Mouse (Mus musculus) kidney, postnatal 25 days (tissue): ENCODE results near the gene Aplnr.

Experiments
- DNase-seq, 2 experiments: peaks; one replicate each; pipeline ENCODE4 v3.0.0; 2021; ENCODE audit warnings: mixed read lengths in 2 of 2

The Aplnr gene

GRCm38 (mm10) chr2:85137601-85138140 lies 1.6 kb downstream of the Aplnr start:
- DNase-seq: no peak

- DNase-seq: no peak
These were observed 2.1 kb downstream of the Aplnr start for GRCm38 (mm10) chr2:85138143-85138542.

- peak in 1 of 2 experiments; percentile 54 for DNase-seq
These were observed 3.4 kb downstream of the Aplnr start for GRCm38 (mm10) chr2:85139393-85139792.

GRCm38 (mm10) chr2:85139846-85140245 lies 3.8 kb downstream of the Aplnr start:
- no peak for DNase-seq

GRCm38 (mm10) chr2:85140833-85141232 lies 4.8 kb downstream of the Aplnr start:
- DNase-seq: no peak

DNA sequence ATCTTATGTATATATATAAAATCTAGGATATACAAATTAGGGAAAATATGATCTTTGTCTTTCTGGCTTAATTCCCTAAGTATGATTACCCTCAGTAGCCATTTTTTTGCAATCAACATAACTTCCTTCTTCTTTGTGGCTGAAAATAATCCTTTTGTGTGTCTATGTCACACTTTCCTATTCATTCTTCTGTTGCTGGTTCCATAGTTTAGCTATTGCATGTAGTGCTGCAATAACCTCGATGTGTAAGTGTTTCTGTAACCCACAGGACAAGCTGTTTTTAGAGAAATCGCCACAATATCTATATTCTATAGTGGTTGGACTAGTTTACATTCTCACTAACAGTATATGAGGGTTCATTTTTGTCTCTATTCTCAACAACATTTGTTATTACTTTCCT lies 8.9 kb downstream of the Aplnr start:
- no peak for DNase-seq

DNA sequence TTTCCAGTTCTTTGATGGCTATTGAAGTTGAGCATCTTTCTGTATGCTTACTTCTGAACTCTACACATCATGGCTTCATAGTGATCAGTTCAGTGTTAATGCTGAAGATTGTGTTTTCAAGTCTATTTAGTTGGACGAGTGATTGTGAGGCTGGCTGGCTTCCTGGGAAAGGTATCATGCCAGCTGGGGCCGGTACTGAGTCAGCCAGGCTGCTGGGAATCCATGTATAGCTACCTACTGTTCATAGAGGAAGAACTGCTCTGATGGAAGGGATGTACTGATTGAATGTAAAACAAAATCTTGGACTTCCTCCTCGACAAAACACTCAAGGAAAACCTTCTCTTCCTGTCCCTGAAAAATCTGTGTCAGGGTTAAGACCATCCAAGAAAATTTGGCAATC lies 9.3 kb downstream of the Aplnr start:
- DNase-seq: no peak

- no peak for DNase-seq
These were observed 11.5 kb downstream of the Aplnr start for GRCm38 (mm10) chr2:85147481-85147880.

DNA sequence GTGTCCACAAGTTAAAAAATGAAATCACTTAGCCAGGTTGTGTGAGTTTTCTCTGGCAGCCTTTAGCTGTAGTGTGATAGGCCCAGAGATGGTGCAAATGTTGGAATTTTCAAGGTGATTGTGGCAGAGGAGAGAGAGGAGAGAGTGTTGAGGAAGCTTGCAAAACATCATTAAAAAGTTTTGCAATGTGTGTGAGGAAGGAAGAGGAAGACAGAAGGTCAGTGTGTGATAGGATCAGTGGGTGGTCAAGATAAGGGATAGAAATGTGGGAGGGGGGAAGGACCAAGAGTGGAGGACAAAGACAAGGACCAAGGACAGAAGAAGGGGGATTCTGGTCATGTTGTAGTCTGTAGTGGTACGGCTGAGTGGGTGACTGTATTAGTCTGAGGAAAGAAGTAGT lies 14.3 kb downstream of the Aplnr start:
- DNase-seq: no peak

GRCm38 (mm10) chr2:85151233-85151632 lies 15.2 kb downstream of the Aplnr start:
- no peak for DNase-seq

- DNase-seq: peak; percentile 65 to 68
These were observed 19.3 kb downstream of the Aplnr start for GRCm38 (mm10) chr2:85155334-85155733.

DNA sequence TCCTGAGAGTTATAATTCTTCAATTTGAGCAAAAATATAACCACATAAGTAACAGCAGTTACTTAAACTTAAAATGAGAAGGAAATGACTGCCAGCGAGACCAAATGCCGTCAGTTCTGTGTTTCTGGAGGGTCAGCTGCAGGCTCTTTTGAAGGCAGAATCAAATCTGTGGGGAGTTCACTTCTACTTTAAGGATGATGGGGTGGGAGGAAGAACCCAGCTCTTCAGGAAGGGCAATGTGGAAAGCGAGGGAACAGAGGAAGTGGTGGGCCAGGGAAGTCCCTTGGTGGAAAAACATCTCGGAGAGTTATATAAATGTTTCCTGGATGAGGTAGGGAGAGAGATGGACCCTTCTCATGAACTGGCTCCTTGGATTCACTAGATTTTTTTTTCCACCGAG lies 20.1 kb downstream of the Aplnr start:
- no peak for DNase-seq

GRCm38 (mm10) chr2:85157382-85157781 lies 21.4 kb downstream of the Aplnr start:
- DNase-seq: no peak

DNA sequence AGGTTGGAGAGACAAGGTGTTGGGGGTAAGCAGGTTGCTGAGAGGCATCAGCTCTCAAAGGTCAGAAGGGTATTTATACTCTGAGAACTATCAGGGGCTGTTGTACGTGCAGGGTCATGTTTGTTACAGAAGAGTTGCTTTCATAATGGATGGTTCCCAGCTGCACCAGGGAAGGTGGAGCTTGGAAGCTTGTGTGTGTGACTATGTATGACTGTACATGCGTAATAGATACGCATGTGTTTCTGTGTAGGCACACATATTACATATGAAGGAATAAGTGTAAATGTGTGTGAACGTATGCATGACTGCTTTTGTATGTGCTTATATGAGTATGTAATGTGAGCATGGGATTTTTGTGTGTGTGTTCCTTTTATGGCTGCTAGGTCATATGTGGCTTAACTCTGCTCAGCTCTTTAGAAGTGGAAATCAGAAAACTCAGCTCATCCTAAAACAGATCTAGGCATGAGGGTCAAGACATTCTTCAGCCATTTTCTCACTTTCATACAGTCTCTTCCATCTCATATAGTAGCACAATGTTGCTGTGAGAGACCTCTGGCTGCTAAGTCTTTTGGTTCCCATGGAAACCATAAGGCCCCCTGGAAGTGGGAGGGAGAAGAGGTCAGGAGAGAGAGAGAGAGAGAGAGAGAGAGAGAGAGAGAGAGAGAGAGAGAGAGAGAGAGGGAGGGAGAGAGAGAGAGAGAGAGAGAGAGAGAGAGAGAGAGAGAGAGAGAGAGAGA lies 25.0 kb downstream of the Aplnr start:
- no peak for DNase-seq

- no peak for DNase-seq
These were observed 25.6 kb downstream of the Aplnr start for GRCm38 (mm10) chr2:85161638-85162093.

- DNase-seq: peak; percentile 53 to 70
These were observed 27.5 kb downstream of the Aplnr start for GRCm38 (mm10) chr2:85163311-85164047.

GRCm38 (mm10) chr2:85167624-85168023 lies 31.6 kb downstream of the Aplnr start:
- no peak for DNase-seq

GRCm38 (mm10) chr2:85168327-85168726 lies 32.3 kb downstream of the Aplnr start:
- DNase-seq: no peak

DNA sequence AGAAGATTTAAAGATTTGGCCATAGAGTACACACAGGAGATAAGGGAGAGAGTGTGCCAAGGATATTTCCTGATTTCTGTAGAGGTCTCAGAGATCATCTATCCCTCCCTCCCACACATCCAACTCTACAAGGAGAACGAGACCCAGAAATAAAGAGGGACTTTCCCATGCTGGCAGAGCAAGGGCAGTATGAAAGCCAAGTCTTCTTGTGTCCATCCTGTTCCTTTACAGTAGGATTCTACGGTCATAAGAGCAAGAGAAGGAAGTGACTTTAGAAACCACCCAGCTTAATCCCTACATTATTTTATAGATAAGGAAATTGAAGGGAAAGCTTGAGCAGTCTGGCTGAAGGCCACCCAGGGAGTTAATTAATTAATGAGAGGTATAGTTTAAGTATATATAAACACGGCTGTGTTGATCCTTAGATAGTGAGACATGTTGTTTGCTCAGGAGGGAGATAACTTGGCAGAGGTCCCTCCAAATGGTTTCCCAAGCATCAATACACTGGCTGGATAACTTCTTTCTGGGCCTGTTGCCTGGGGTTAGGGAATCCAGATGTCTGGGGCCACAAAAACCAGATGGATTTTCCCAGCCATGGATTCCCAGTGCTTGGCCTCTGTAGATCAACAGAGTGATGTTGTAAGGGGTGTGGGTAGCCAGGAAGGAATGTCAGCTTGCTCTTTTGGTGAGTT lies 36.2 kb downstream of the Aplnr start:
- peak in 1 of 2 experiments; percentile 28 for DNase-seq

- no peak for DNase-seq
These were observed 36.7 kb downstream of the Aplnr start for GRCm38 (mm10) chr2:85172763-85173103.

GRCm38 (mm10) chr2:85173545-85173944 lies 37.5 kb downstream of the Aplnr start:
- DNase-seq: no peak

- DNase-seq: peak in 1 of 2 experiments; percentile 12
These were observed 42.2 kb downstream of the Aplnr start for GRCm38 (mm10) chr2:85178139-85178800.
